Mouse (Mus musculus) urinary bladder, postnatal 36 days (tissue): ENCODE data around the gene Zmynd10.

Experiments used
- DNase-seq, 2 experiments: peaks; one replicate each; pipeline ENCODE4 v3.0.0; 2022; ENCODE audit warnings: low spot score in 2 of 2, mixed read lengths in 1 of 2

The Zmynd10 gene

DNA sequence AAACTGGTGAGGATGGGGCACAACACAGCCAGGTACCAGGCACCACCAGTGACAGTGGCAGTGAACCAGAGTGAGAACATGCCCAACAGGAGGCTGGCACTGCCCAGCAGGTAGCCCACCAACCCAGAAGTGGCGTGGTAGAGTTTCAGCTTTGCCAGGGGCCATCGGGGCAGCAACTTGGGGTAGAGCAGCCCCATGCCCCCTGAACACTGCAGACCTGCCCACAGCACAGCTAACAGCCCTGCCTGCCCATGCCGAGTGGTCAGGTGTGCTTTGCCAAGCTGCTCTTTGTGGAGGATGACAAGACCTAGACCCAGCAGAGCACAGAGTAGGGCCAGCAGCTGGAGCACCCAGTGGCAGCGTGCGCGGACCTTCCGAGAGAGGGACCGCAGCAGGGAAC, 7.2 kb upstream of the Zmynd10 start:
- DNase-seq = no peak

DNA sequence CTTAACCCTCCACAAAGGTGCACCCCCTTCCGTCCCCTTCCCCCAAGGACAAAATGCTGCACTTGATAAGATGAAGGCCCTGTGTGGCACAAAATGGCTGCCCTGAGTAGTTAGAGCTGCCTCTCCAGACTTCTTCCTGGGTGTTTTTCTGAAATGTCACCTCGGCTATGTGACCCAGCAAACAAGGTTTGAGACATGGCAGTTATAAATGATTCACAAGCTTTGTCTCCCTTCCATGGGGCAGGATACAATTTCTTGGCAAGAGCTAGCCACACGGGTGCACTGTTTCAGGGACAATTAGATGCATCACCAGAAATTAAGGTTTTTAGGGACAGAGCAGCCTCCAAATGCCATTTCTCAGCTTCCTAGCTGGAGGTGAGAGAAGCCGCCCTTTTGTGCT, 6.7 kb upstream of the Zmynd10 start:
- no peak for DNase-seq

DNA sequence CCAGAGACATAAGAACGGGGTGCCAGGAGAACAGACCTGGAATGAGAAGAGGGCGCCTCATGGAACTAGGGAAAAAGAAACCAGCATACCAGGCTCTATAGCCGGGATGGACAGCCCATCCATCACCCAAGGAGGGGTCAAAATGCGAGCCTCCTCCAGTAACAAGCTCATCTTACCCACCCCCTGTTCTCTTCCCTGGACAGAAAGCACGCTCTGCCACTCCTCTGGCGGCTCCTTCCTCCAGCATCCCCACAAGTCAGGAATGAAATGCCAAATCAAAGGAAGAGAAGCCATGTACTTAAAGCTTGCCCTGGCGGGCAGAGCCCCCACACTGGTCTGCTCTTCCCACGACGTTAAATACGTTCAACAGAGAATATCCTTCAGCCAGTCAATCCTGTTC, 6.1 kb upstream of the Zmynd10 start:
- DNase-seq = no peak

DNA sequence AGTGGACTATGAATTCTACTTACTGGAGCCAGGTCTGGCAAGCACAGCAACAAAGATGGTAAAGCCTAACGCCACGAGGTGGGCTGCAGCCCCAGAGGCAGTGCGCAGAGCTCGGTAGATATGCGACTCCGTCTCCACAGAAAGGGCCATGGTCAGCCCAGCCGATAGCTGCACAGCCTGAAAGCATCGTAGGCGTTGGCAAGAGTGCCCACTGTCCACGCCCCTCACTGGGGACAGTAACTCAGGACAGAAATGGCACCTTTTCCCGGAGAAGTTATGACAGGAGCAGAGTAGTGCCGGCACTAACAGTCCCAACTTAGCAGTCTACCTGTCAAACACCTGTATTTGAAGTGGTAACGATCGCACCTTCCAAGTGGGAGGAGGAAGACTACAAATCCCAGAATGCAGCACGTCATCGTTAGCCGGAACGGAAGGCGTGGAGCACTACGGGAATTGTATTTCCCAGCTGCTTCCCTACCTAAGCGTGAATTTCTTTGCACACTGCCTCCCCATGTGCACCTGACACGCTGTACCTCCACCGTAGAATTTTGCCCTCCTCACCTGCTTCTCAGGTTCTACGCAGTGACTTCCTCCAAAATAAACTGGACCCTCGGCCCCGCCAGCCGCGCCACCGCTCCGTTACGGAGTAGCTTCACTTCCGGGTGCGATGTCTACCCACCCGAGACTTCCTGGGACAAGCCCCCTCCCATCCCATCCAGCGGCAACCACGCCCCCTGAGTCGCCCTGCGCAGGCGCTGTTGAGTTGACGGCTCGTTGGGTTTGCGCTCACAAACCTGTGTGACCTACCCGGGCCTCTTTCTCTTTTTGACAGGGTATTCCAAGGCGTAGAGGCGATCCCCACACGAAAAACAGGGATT, 5.4 kb upstream of the Zmynd10 start, which contains the start of the genes Cyb561d2 and Nprl2:
Gene Cyb561d2 (minus strand): TSS at position 720 of the 878 bp plus-strand sequence.
Gene Nprl2 (plus strand): TSS at position 753 of the 878 bp plus-strand sequence.
- DNase-seq = peak; percentile 94 to 96

DNA sequence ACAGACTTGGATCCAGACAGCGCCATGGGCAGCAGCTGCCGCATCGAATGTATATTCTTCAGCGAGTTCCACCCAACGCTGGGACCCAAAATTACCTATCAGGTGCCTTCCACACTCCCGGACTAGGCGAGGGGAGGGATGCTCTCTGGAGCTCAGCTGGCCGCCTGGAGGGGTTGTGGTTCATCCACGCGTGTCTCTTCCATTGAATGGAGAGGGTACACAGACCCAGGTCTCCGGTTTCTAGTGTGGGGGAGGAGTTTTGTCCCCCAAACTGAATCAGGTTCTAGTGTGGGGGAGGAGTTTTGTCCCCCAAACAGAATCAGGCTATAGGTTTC, 4.8 kb upstream of the Zmynd10 start:
- DNase-seq = no peak

DNA sequence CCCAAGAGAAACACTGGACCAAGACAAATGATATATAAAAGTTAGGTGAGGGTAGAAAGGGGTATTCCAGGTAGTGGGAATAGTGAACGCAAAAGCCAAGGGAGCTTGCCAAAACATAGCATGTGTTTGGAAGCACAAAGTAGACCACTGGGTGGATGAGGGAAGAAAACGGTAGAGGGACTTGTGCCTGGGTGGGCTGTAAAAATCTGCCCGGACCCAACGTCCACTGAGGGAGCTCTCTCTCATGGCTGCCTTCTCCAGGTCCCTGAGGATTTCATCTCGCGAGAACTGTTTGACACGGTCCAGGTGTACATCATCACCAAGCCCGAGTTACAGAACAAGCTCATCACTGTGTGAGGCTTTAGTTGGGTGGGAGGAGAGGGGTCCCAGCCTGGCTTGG, 4.4 kb upstream of the Zmynd10 start:
- no peak for DNase-seq

DNA sequence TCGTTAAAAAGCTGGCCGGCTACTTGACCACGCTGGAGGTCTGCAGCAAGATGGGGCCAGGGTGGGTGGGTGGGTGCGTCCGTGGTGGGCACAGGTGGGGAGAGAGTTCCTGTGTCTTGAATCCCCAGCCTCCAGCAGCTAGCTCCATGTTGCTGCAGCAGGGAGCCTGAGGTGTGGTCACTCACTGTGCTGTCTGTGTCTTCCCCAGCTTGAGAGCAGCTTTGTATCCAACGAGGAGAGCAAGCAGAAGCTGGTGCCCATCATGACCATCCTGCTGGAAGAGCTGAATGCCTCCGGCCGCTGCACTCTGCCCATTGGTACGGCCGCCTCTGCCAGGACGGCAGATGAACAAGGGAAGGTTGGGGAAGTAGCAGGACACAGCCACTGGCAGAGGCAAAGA, 3.8 kb upstream of the Zmynd10 start:
- DNase-seq = no peak

DNA sequence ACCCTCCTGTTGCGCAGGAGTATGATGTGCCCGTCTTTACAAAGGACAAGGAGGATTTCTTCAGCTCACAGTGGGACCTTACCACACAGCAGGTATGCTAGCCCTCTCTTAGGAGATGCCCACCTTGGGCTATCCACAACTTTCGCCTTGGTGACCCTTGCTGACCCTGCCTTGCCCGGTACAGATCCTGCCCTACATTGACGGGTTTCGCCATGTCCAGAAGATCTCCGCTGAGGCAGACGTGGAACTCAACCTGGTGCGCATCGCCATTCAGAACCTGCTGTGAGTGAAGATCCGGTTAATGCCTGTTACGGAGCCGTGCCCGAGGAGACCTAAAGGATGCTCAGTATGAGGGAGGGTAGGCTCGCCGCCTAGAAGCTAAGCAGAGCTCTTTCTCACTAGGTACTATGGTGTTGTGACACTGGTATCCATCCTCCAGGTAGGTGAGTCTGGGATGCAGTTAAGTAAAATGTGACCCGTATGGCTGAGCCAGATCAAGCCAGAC, 2.9 kb upstream of the Zmynd10 start:
- no peak for DNase-seq

DNA sequence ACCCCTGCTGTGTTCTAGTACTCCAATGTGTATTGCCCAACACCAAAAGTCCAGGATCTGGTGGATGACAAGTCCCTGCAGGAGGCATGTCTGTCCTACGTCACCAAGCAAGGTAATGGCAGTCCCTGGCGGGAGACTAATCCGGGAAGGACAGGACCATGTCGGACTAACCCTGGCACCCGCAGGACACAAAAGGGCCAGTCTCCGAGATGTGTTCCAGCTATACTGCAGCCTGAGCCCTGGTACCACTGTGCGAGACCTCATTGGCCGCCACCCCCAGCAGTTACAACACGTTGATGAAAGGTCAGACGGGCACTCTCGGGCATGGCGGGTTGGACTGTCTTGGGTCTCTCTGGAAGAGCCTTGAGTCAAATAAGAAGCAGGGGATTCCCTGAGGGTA, 2.4 kb upstream of the Zmynd10 start:
- no peak for DNase-seq

DNA sequence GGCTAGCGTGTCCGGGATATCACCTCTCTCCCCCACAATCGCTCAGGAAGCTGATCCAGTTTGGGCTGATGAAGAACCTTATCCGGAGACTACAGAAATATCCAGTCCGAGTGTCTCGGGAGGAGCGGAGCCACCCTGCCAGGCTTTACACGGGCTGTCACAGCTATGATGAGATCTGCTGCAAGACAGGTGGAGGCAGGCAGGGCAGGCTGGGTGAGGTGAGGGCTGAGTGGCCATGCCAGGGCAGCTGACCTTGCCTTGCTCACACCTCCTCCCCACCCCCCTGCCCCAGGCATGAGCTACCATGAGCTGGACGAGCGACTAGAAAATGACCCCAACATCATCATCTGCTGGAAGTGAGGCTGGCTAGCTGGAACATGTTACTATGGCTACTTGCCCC, 1.9 kb upstream of the Zmynd10 start:
- DNase-seq = no peak

DNA sequence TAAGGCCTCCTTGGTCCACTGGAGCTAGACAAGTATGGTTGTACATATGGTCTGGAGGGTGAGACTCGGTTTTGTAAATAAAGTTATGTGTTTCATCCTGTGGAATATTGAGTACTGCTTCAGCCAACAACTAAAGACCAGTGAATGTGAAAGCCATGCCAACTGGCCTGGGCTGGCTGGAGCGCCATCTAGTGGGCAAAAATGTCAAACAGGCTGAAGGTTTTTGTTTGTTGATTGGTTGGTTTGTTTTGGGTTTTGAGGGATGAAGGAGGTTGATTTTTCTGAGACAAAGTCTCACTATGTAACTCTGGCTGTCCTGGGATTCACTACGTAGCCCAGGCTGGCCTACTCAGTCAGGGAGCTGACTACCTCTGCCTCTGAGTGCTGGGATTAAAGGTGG, 1.5 kb upstream of the Zmynd10 start:
- peak in 1 of 2 experiments; percentile 68 for DNase-seq

DNA sequence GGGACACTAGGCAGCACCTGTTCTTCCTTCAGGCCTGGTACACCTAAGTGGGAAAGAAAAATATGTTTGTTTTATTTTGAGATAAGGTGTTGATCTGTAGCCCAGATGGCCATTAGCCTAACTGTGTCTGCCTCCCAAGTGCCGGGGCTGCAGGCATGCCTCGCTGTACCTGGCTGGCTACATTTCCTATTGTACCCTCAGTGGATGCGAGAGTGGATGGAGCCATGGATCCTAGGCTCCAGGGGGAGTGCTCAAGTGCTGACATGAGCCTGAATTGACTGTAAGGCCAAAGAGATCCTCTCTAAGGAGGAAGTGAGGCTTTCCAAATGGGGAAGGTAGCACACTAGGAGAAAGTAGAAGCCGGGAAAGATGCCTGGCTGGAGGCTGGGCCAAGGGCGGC, 859 bp downstream of the Zmynd10 start:
- DNase-seq = no peak

DNA sequence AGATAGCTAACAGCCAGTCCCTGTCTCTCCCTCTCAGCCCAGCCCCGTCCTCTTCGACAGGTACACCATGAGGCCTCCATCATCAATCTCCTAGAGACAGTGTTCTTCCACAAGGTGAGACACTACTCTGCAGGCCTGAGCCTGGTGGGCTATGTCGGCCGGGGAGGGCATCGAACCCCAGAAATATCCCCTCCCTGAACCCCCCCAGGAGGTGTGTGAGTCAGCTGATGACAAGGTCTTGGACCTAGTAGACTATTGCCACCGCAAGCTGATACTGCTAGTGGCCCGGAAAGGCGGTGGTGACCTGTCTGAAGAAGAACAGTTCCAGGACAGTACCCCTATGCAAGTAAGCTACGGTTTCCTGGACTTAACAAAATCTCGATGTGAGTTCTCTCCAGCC, 1.7 kb downstream of the Zmynd10 start:
- no peak for DNase-seq

DNA sequence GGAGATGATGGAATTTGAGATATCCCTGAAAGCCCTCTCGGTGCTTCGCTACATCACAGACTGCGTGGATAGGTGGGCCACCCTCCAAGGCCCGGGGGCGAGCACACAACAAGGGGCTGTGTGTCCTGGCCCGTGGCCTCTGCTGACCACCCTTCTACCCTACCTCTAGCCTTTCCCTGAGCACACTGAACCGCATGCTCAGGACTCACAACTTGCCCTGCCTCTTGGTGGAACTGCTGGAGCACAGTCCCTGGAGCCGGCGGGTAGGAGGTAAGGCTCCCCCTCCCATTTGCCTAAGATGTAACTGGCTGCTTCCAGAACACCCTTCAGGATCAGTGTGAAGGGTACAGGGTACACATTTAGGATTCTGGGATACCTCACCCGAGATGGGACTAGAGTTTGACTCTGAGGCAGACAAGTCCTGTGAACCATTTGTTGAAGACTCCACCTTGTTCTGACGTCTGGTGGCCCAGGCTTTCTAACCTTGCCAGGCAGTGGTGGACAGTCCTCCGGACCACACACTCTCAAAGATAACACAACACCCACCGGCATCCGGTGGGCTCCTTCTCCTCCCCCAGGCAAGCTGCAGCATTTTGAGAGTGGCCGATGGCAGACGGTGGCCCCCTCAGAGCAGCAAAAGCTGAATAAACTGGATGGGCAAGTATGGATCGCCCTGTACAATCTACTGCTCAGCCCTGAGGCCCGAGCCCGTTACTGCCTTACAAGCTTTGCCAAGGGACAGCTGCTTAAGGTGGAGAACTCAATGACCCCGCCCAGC, 2.4 kb downstream of the Zmynd10 start:
- DNase-seq = no peak

DNA sequence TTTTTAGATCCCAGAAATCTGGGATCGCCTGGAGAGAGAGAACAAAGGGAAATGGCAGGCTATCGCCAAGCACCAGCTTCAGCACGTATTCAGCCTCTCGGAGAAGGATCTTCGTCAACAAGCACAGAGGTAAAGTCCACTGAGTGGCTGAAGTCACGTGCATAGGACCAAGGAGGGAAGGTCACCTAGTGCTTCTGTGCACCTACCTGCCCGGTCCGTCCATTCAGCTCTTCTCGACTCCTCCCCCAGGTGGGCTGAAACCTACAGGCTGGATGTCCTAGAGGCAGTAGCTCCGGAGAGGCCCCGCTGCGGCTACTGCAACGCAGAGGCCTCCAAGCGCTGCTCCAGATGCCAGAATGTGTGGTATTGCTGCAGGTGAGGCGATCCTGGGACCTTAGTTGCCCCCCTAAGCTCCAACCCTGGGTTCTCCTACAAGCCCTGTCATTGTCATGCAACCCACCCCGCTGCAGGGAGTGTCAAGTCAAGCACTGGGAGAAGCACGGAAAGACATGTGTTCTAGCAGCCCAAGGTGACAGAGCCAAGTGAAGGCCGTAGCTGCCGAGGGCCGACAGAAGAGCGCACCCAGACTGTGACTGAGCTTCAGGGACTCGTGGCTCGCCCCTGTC, 3.5 kb downstream of the Zmynd10 start:
- DNase-seq = no peak

DNA sequence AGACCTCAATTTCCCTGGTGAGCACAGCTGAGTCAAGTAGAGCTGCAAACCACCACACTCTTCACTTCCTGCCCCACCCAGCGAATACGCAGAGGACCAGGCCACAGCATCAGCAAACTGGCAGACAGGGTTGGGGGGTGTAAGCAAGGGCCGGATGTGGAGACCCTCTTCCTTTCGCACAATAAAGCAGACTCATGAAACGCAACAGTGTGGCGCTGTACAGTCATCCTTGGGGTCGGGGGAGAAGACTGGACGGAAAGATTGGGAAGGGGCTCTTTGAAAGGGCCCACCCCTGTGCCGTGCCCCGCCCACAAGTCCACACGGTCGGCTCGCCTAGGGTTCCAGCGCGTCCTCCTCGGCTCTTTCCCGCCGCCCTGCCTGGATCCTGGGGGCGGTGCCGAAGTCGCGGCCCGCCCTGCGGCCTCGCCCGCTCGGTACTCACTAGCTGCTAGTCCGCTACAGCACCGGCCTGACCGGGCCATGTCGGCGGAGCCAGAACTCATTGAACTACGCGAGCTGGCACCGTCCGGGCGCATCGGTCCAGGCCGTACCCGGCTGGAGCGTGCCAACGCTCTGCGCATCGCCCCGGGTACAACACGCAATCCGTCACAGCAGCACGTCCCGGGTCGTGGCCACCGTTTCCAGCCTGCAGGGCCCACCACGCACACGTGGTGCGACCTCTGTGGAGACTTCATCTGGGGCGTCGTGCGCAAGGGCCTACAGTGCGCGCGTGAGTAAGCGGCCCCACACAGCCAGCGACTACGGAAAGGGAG, 4.2 kb downstream of the Zmynd10 start, which contains the start of gene Rassf1:
Gene Rassf1 (plus strand): TSS at position 439 of the 773 bp plus-strand sequence.
- peak in 1 of 2 experiments; percentile 74 for DNase-seq

DNA sequence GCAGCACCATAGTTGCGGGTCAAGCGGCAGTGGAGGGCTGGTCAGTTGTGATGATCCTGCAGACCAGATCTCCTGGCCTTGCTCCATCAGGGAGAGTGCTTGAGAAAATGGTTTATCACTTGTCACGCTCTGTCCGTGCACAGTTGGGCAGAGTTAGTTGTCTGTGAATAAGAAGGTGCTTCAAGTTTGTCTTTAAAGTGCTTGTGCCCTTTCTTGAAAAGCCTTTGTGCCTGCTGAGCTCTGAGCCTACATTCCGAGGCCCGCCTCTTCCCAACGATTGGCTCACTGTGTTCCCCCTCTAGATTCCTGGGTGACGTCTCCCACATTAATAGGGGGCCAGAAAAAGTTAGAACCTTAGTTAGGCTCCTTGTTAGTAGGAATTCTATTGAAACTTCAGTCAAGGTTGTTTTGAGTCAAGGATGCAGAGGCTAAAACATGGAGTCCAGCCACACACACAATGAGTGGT, 4.8 kb downstream of the Zmynd10 start:
- DNase-seq = no peak

DNA sequence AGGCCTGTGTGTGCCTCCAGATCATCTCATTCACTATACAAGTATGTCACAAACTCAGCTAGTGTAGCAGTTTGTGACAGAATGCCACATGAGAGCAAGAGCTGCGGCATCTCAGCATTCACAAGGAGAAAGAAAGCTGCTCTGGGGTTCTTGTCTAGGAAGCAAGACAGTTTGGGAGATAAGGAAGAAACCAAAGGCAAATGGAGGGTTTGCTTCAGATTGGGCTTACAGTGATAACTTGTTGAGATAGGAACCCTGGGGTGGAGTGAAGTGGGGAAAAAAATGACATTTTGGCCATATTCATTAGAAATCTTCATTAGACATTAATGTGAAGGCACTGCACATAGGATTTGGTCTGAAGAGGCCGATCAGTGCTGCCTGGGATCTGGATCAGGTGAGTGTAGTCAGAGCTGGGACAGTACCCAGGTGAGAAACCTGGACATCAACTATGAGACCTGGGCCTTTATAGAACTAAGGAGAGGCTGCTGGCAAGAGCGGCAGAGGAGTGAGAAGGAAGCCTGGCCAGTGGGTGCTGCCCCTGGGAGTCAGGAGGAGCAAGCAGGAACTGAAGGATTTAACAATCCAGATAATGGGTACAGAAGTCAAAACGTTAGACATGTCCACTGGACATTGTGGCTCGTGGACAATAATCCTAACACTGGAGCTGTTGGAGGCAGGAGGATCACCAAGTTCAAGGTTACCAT, 5.7 kb downstream of the Zmynd10 start:
- DNase-seq = no peak

DNA sequence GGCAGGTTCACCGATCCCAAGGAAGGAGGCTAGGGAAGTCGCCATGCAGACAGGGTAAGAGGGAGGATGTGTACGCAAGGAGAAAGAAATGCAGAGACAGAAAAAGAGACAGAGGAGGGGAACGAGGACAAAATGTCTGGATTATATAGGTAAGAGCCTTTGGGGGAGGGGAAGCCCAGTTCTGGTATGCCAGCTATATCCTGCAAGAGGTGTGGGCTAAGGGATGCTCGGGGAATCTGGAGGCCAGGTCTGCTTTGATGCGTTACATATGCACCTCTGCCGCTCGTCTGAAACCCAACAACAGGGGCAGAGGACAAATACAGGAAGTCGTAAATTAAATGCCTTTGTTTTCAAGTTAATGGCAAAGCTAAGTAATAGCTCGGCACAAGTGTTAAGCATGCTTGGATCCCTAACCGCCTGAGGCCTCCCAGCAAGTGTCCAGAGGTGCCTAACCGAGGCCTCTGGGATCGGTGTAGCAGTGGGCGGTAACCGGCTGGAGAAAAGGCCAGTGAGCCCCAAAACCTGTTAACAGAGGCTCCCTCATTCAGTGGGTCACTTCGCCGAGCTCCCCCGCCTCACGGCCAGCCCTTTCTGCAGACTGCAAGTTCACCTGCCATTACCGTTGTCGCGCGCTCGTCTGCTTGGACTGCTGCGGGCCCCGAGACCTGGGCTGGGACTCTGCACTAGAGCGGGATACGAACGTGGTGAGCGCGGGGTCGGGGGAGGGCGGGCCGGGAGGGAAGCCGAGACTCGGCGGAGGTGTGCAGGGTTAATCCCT, 6.6 kb downstream of the Zmynd10 start:
- no peak for DNase-seq

DNA sequence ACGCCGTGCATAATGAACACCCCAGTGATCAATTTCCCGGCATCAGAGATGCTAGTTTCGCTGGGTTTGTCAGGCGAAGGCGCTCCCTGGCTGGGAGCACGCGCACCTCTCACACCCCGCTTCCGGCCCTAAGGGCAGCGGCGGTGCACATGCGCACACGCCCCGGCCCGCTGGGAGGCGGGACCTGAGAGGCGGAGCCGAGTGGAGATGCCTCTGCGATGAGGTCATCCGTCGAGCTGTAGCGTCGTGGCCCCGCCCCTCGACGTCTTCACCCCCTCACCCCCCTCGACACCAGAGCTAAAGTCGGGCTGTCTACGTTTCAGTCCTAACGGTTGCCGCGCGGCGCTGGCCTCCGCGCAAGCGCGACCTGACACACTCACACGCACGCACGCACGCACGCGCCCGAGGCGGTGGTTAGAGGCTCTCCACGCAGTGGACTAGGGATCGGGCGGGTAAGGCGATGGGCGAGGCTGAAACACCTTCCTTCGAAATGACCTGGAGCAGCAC, 7.3 kb downstream of the Zmynd10 start:
- DNase-seq = peak; percentile 86 to 92
